Mouse (Mus musculus): ENCODE data around the gene Atat1.

DNA sequence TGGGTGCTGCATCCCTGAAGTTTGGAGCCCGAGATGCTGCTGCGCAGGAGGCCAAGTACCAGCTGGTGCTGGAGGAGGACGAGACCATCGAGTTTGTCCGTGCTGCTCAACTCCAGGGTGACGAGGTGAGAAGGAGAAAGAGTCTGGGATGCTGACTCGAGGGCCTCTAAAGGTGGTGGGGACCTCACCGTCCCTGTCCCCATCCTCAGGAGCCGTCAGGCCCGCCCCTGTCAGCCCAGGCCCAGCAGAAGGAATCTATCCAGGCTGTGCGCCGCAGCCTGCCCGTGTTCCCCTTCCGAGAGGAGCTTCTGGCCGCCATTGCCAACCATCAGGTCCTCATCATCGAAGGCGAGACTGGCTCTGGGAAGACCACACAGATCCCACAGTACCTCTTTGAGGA lies 27.0 kb downstream of the Atat1 start:
- no peak for TF ChIP-seq CTCF (IDR thresholded peaks at IDR 0.05; ENCODE audit: low read depth, low read length)
- TF ChIP-seq GATA1 (IDR thresholded peaks at IDR 0.05; ENCODE audit: borderline replicate concordance, low read length), result no peak
- no peak for TF ChIP-seq TAL1 (conservative IDR thresholded peaks at IDR 0.05; ENCODE audit: low read depth, low read length)
- TF ChIP-seq POLR2AphosphoS5 (IDR thresholded peaks at IDR 0.05; ENCODE audit: insufficient replicate concordance, low read depth, low read length), result no peak

Measured in G1E (cell line).